Mouse (Mus musculus) thymus, postnatal 4 days (tissue): Measurements from ENCODE around the gene Ccser2.

Experiments
- DNase-seq: peaks from one replicate; pipeline ENCODE4 v3.0.0; 2021

Ccser2 gene

DNA sequence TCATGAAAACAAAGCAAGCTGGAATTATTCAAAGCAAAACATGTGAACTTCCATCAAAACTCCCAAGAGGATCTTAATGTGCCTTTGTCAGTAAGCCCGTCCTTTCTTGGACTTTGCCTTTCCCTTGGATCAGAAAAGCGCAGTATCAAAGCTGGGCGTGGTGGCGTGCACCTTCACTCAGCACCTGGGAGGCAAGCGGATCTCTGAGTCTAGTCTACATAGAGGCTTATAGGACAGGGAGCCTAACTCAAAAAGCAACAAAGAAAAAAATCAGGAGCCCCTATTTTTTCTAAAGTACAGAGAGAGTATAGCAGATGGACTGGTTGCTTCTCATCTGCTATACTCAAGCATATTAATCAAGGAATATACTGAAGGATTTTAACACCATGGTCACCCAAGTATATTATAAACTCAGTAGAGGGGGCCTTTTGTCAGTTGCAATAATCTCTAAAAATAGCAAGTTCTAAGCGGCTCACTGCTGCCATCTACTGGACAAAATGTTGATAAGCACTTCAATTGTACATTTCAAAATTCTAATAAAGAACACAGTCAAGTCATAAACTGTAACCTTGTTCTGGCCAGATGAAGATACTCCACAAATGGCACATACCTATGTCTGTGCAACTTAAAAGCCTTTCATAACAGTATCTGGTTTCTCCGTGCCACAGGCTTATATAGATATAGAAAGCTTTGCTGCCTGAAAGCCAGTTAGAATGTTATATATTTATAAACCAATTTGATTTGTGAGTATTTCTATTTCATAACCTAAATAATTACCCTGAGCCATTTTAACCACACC, 31.3 kb downstream of the Ccser2 start:
- DNase-seq: peak; percentile 42

DNA sequence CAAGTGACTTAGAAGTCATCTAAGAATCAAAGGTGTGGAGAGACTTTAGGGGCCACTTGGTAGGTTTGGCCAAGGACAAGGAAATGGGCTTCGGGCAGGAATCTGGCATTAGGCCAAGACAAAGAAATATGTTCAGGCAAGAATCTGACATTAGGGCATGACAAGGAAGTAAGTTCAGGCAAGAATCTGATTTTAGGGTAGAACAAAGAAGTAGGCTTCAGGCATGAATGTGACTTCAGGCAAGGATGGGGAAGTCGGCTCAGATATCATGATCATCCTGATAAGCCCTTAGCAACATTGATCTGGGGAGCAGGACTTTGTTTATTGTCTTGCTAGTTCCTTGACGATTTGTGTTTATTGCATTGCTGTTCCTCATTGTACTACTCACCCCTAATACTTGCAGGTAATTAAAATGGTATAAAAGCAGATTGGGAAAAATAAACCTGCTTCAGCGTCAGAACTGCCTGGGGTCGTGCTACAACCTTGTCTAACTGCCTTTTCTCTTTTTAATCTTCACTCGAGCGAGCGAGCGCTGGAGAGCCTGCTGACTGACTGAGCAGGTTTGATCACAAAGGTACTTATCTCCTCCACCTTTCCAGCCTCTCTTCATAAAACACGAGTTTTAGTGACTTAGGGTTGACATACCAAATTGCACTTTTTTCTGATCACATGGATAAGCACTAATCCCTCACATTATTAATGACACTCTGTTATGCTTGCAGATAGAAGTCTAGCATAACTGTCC, 35.8 kb downstream of the Ccser2 start:
- DNase-seq: no peak

DNA sequence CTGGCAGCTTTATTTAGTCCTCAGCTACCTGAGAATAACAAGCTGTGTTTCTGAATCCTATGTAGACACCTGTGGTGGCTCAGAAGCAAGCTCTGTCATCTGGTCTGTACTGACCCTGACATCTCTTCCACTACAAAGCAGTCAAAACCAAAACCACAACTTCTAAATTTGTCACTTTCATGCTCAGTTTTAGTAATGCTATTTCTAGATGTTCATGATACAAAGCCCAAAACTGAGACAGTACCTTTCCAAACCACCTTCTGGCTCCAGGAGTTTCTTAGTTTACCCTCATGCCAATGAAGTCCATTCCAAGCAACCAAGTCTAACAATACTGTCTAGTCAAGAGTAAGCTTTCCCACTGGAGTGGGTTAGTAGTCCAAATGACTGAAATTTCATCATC, 36.5 kb downstream of the Ccser2 start:
- no peak for DNase-seq

DNA sequence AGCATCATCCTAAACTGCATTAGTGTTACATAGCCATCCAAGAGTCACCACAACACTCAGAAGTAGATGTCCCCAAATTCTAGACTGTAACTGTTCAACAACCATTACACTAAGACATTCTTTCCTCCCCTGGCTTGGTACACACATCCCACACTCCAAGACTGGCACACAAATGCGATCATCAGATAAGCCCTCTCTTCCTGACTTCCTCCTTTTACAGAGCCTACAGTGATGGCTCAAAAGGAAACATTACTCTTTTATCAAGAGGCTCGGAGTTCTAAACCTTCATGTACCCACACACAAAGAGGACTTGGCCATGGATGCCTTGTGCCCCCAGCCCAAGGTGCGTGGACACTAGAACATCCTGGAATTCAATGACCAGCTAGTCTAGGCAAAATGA, 45.2 kb downstream of the Ccser2 start:
- DNase-seq: no peak

DNA sequence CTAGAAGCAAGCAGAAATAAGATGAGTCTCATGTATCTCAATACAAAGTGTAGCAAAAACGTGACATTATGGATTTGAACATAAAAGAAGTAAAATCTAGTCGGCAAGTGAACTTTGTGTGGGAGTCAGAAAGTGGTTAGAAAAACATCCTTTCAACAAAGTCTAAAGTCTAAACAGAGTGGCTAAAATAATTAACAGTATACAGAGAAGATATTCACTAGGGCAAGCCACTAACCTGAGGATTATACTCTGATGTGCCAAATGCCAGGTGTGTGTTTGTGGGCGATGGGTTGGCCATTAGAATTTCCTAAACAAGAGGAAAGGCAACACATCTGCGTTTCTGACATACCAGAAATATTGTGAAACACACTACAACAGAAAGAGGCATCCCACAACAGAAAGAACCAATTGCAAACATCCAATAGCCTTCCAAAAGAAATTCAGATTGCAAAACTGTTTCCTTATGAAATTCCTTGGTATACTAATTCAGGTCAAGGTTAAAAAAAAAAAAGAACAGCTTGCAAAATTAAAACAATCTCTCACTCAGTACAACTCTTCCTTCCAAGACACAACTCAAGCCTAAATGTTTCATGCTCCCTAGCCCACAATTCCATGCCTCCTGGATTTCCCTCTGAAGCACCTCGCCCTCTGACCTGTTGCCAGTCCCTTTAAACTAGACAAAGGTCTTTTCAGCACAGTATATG, 47.1 kb downstream of the Ccser2 start:
- no peak for DNase-seq

DNA sequence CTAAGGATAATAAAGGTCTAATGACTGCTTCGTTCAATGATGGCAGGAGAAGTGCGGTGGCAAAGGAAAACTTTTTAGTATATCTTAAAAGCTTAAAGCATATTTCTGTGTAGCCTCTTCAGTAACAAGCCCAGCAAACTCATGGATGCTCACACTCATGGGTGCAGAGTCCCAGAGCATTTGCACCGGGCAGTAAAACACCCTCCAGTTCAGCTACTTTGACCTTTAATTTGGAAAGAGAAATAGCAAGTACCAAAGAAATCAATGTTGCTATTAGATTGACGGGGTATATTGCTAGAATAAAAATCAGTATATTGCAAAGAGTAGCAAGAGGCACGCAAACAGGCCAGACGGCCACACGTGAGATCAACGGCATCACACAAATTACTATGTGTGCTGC, 48.7 kb downstream of the Ccser2 start:
- DNase-seq: no peak

DNA sequence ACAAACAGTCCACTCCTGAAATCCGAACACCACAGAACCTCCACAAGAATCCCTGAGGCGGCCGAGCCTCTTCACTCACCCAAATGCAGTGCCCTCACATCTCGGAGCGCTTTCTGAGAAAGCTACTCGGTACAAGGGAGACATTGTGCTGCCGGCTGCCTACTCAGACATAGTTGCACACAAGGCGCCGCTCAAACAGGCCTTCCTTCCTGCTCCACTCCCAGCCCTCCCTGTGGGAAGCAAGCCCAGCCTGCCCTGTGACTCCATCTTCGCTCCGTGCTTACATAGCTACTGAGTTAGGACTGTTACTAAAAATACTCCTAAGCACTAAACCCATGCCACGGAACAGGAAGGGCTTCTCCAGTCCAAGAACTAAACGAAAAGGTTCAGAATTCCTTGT, 49.4 kb downstream of the Ccser2 start:
- no peak for DNase-seq

DNA sequence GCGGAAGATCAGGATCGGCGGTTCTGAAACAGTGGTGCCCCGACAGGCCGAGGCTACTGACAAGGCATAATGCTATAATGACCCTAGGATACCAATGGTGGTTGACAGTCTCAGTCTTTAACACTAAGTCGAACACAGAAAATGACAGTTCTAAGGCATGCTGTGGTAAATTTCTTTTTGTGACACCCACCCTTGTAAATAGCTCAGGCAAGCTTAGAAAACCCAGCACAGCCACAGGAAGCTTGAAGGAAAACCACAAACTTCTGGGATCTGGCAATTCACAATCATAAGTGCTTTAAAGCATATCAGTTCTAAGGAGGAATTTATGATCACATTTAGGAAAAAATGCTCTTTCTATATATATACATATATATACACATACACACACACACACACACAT, 53.4 kb downstream of the Ccser2 start:
- DNase-seq: no peak

DNA sequence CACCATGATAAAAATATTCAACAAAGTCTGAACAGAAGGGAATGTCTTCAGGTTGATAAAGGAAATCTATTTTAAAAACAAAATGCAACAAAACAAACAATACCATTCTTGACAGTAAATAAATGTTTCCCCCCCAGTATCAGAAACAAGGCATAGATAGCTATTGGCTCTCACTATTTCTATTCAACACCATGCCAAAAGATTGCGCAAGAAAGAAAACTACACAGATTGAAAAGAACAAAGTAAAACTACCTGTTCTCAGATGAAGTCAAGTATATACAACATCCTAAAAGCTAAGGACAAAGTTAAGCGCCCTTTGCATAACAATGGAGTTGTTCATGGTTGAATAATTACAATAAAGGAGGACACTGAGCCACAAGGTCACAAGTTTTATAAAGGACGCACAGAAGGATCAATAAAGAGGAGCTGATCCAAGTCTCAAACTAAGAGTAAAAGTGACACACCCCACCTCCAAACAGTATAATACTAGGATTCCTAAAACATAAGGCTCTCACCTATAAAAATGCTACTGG, 54.0 kb downstream of the Ccser2 start:
- no peak for DNase-seq

DNA sequence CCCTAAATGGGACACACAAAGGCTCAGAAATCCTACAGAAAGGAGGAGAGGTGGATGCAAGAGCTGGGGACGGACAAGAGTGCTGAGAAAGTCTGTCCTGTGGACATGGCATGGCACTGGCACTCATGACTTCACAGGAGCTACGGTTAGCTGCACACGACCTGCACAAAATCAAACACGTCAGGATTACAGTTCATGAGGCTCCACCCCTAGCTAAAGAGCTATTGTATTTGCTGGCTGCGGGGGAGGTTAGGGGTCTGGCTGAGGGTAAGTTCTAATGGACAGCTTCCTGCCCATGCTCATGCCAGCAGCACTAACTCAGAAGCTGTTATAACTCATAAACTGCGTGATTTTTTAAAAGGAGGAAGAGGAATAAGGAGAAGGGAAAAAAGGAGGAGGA, 56.8 kb downstream of the Ccser2 start:
- DNase-seq: no peak

DNA sequence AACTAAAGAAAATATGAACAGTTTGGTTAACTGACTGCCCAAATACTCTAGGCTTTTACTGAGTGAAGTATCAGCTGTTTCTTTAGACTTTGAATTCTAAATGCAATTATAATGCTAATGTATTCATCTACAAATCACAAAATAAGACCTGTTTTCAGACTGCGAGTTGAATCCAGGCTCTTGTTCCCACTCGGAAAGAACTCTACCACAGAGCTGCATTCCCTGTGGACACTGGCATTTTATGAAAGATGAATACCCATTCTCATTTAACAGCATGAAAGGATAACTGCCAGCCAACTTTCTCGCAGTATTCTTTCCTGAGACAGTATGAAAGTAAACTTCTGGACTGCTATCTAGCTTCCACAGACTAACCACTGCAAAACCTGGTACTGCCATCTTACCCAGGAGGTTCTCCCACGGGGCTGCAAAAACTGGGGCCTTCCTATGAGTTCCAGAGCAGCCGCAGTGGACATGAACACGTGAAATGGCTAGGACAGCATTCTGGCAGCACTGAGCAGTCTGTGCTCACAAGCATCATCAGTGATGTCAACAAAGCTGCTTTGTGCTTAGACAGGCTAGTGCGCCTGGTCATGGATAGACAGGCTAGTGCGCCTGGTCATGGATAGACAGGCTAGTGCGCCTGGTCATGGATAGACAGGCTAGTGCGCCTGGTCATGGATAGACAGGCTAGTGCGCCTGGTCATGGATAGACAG, 62.6 kb downstream of the Ccser2 start:
- no peak for DNase-seq

DNA sequence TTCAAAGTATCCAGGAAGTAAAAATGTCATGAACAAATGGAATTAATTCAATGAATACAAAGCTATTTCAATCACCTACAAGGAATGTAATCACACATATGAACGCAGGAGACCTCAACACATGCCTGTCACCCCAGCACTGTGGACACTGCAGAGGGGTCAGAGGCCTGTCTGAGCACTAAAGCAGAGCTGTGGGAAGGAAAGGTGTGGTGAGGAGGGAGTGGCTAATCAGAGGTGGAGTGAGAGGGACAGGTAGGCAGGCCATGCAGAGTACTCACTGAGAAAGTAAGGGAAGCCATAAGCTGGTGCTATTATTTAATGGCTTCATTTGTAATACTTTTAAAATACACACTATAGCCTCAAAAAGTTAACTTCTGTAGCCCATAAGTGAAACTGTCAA, 64.4 kb downstream of the Ccser2 start:
- DNase-seq: no peak

DNA sequence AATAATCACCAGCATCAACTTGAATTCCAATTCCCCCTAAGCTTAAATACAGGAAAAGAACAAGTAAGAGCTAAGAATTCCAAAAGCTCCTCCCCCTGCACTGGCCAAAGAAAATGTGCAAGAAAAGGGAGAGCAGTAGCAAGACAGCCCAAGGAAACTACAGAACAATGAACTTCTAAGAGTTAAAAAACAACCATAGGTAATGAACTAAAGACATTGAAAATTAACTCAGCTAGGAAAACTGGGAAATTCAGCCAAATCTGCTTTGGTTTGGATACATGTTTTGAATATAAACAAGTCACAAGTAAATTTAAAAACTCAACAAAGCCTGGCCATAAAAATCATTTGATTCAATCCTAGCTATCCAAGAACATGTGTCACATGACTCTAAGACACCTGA, 67.7 kb downstream of the Ccser2 start:
- no peak for DNase-seq

DNA sequence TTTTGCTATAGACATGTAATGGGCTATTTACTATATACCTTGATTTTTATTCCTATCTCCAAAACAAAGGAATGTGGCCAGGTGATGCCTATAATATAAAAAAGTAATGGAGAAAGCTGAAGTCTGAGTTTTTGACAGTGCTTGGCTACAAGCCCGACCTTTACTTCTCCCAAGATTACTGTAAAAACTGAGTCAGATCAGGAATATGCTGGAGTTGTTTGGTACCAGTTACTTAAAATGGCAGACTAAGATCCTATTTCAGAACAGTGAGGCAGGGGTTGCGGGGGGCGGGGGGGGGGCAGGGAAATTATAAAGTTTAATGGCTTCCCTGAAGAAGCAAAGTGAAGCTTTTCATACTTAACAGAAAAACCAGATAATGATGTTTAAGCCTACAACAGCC, 73.9 kb downstream of the Ccser2 start:
- no peak for DNase-seq

DNA sequence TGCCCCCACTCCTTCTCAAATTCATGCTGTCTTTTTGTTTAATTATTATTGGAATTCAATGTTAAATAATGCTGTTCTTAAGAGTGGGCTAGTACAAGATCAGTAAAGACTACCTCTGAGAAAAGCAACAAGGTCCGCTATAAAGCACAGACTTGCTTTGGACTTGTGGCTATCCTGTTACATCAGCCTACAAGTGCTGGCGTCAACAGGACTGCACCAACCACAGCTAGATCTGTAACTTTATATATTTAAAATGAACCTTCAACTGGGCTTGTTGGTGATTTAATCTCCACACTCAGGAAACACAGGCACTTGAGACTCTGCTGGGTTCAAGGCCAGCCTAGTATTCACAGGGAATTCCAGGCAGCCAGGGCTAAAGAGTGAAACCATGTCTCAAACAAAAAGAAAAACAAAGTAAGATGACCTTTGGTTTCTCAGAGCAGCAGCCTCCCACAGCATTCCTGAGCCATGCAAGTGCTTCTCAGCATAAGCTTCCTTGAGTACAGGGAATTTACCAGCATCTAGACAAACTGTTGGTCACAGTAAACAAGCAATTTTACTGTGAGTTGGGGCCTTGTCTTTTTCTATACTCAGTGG, 75.7 kb downstream of the Ccser2 start:
- DNase-seq: no peak

DNA sequence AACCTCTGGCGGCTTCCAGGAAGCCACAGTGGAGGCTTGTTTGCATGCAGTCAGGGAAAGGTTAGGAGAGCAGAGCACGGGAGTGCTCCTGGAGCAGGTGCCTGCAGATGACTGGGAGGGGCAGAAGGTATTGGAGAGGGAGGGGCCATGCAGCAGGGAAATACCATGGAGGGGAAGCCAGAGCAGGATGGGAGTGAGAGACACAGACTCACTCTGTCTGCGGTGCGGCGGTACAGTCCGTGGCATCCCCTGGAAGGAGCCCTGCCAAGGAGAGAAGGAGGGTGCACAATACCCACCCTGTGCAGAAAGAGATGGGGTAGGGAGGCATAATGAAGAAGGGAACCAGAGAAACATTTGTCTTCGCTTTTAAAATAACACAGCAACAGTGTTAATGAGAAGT, 78.4 kb downstream of the Ccser2 start:
- DNase-seq: no peak

DNA sequence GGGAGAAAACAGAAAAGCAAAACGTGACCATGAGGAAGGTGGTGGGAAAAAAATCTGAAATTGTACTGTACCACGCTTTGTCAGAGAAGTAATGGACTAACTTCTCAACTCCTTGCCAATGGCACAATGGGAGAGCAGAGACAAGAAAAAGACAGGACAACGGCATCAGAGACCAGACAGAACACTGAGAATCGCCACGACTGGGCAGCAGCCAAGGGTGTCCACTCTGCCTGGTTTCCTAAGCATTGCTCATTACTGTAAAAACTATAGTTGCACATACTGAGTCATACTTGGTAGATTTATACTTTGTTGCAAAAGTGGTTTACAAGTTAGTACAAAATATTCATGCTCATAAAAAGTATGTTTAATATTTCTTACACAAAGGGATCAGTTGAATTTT, 82.9 kb downstream of the Ccser2 start:
- no peak for DNase-seq

DNA sequence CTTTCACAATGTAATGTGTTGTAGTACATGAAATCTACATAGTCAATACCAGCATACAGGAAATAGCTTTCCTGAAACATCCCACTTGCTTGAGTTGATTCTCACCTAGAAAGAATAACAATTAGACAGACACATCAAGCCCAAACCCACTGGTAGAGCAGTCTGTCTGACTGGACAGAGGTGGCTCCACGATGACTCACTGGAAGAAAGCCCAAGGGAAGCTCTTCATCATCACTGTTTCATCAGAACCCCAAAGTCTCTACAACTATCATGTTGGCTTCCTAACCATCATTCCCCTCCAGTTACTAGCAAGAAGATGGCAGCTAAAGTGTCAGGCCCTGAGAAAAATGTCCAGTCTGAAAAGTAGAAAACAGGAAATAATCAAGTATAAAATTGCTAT, 83.5 kb downstream of the Ccser2 start:
- DNase-seq: no peak

DNA sequence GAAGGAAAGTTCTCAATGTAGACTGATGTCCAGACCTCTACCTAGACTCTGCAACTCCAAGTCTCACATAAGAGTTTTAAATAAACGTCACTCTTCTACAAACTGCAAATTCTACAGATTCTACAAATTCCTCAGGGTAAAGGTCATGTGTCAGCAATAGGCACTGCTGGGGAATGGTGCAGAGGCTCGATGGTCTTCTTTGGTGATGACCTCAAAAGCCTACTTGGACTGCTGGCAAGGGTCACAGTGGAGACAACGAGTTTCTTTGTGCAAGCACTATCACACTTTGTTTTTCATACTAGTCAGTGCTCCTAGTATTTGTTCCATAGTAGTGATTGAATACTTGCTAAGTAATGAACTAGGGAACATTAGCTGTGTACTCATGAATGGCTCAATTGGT, 85.0 kb downstream of the Ccser2 start:
- DNase-seq: no peak

DNA sequence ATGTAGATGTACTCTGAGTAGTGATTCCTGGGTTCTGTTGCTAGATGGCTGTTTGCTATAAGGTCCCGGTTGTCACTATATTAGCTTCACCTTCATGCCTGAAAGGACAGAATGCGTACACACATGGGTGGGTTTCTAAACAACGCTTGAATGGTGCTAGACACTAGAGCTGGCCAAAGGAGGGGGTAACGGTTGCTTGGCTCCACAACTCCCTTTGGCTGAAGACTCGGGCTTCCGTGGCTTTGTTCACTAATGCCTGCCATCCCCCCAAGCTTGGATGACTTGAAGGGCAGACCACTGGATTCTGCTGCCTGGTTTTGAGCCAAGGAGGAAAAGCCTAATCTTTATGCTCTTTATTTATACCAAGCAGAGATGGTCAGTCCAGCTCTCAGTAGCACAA, 98.3 kb downstream of the Ccser2 start:
- DNase-seq: no peak

DNA sequence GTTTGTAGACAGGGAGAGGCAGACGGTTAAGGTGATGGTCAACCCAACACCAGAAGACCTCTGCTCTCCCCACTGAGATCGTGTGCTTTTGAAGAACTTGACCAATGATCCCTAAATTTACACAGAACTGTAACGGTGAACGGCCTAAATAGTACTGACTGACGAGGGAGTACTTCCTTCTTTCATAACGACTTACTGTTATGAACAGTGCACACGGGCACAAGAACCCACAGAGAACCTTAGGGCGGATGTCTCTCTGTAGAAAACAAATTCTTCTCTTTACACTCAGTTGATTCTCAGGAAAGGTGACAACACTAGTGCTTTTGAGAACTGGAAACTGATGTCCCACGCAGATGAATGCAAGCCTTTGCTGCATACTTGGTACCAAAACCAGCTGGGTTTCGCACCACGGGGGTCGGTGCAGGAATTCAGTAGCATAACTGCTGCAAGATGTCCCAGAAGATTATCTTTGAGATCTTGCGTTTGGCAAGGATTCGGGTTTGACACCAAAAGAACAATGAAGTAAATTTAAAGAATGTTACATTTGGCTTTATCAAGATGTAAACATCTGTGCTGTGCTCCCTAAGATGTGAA, 99.7 kb downstream of the Ccser2 start:
- no peak for DNase-seq
